Mouse (Mus musculus): ENCODE measurements at regions not wholly inside any gene's neighbourhood (a gene's known extent, or its start where the extent isn't known, plus 50 kb on each side); places are given as distances from the start of the nearest gene placed in this dataset.

DNA sequence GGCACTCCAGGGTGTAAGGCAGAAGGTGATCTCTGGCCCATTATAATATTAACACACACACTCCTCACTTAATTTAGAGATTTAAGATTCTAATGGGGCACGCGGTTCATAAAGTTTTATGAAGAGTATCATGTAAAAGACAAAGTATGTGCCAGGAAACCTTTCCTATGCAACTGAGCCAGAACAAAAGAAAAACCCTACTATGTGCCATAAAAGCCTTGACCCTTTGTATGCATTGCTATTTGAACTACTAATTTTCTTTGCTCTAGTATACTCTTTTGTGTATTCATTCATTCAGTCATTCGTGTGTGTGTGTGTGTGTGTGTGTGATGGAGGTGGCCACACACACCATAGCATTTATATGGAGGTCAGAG lies 446.2 kb downstream of the Ptpru start:
- Histone ChIP-seq H3K9me3 (no peaks in the 10 kb centered on the region), H3K27me3 (no peaks in the 10 kb centered on the region), H3K4me1 (no peaks in the 10 kb centered on the region), H3K27ac (no peak overlapping the region), H3K4me3 (no peak overlapping the region), H3K9ac (no peak overlapping the region), H3K4me2 (no peak overlapping the region), H3K36me3 (no peaks in the 10 kb centered on the region)
- no peak for ATAC-seq (ENCODE audit: borderline replicate concordance, extremely low read depth, low FRiP score, low TSS enrichment)
- WGBS = 92% methylated on average over 3 of the region's 3 CpGs

DNA sequence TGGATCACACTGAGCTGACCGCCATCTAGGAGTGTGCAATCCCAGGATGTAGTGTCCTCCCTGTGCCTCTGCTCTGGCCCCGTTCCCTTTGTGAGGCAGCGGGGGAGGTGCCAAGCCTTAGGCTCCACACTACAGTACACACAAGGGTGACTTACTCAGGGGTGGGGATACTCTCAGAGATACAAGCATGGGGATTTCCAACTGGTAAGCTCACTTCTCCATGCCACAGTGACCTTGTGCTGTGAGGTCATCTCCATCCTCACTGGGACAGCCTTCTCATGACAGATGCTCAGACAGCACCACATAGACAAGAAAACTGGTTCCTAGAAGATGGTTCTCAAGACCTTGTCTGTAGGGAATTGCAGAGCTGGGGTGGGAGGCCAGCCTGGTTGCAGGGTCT lies 445.6 kb downstream of the Ptpru start:
- 68% methylated on average over 3 of the region's 3 CpGs for WGBS
- no peaks in the 10 kb centered on the region for H3K36me3 ChIP-seq
- H3K4me2 ChIP-seq = no peak overlapping the region
- H3K4me1 ChIP-seq = no peaks in the 10 kb centered on the region
- no peaks in the 10 kb centered on the region for H3K27me3 ChIP-seq
- H3K27ac ChIP-seq = no peak overlapping the region
- no peaks in the 10 kb centered on the region for H3K9me3 ChIP-seq
- H3K4me3 ChIP-seq = no peak overlapping the region
- no peak for ATAC-seq (ENCODE audit: borderline replicate concordance, extremely low read depth, low FRiP score, low TSS enrichment)
- no peak overlapping the region for H3K9ac ChIP-seq

DNA sequence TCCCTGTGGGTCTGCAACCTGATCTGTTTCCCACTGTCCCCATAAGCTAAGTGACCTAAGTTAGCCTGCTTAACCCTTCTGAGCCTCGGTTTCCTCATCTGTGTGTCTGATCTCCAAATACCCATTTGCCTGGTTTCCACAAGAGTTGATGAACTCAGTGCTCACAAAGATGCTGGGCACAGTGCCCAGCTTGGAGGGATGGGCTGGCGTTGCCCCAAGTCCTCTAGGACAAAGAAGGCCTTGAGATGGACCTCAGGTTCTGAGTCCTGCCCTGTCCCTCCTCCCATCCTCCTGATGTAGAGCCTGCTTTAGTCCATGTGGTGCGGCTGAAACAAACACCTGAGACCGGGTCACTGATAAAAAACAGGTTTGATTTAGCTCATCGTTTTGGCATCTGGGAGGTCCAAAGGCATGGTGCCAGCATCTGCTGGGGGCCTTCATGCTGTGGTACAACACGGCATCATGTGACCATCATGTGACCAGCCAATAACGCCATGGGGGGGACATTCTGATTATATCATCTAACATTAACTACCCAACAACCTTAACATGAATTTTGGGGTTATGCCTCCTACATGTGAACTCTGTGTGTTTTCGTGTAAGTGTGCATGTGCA lies 441.8 kb downstream of the Ptpru start:
- no peaks in the 10 kb centered on the region for H3K27me3 ChIP-seq
- H3K4me3 ChIP-seq = no peak overlapping the region
- no peak overlapping the region for H3K27ac ChIP-seq
- ATAC-seq (ENCODE audit: borderline replicate concordance, extremely low read depth, low FRiP score, low TSS enrichment) = no peak
- H3K4me1 ChIP-seq = no peaks in the 10 kb centered on the region
- no peaks in the 10 kb centered on the region for H3K36me3 ChIP-seq
- H3K9me3 ChIP-seq = no peaks in the 10 kb centered on the region
- 82% methylated on average over 8 of the region's 8 CpGs for WGBS
- H3K9ac ChIP-seq = no peak overlapping the region
- no peak overlapping the region for H3K4me2 ChIP-seq

DNA sequence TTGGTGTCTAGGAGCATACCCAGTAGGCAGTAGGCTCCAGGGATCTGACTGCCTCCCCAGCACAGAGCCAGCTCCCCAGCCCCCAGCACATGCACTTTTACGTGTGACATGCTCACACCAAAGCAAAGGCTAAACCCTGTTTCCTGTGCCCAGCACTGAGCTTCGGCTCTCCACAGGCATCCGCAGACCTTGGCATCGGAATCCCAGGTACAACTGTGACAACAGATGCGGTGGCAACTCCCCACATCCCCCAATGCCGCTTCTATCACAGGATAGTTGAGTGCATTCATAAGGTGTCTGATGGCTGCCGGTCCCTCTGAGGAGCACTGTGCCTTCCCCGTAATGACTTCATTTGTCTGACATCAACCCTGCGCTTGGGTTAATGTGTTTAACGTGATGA lies 440.9 kb downstream of the Ptpru start:
- WGBS = 85% methylated on average over 10 of the region's 10 CpGs
- Histone ChIP-seq H3K27me3 (no peaks in the 10 kb centered on the region), H3K9me3 (no peaks in the 10 kb centered on the region), H3K36me3 (no peaks in the 10 kb centered on the region), H3K27ac (no peak overlapping the region), H3K4me2 (no peak overlapping the region), H3K9ac (no peak overlapping the region), H3K4me1 (no peaks in the 10 kb centered on the region), H3K4me3 (no peak overlapping the region)
- ATAC-seq (ENCODE audit: borderline replicate concordance, extremely low read depth, low FRiP score, low TSS enrichment) = no peak

DNA sequence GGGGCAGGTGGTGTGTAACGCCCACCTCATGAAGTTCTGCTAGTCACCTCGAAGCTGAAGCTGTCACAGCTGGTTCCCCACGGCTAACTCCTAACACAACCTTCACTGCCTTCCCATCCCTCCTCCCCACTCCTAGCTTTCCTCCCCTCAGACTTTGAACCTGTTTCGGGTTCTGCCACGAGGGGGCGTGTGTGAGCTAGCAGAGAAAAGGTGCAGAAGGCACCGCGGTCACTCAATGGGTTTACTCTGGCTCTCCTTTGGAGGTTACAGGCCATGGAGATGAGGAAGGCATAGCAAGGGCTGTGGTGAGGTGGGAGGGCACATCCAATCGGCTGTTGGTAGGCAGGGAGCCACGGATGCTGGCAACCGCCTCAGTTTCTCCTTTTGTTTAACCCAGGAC lies 437.3 kb downstream of the Ptpru start:
- Histone ChIP-seq H3K36me3 (no peaks in the 10 kb centered on the region), H3K9ac (no peak overlapping the region), H3K9me3 (no peaks in the 10 kb centered on the region), H3K27ac (no peak overlapping the region), H3K4me1 (no peaks in the 10 kb centered on the region), H3K4me2 (no peak overlapping the region), H3K4me3 (no peak overlapping the region), H3K27me3 (no peaks in the 10 kb centered on the region)
- ATAC-seq (ENCODE audit: borderline replicate concordance, extremely low read depth, low FRiP score, low TSS enrichment) = no peak
- WGBS = 20% methylated on average over 11 of the region's 11 CpGs

DNA sequence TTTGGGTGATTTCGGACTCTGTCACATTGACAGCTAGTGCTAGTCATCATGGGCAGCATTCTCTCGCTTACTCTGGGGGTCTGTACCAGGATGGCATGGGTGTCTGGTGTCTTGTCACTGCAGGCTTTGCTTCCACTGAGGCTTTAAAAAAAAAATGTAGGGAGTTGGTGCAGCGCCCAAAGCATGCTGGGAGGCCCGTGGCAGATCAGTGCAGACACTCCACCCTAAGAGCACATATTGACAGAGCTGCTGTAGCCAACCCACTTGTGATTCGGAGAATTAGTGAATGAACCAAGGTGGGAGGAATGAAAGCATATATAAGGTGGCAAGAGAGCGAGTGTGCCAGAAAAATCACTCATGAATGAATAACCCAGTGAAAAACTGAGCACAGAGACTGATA lies 436.8 kb downstream of the Ptpru start:
- Histone ChIP-seq H3K9ac (no peak overlapping the region), H3K4me3 (no peak overlapping the region), H3K4me2 (no peak overlapping the region), H3K9me3 (no peaks in the 10 kb centered on the region), H3K4me1 (no peaks in the 10 kb centered on the region), H3K27ac (no peak overlapping the region), H3K27me3 (no peaks in the 10 kb centered on the region), H3K36me3 (no peaks in the 10 kb centered on the region)
- WGBS = 72% methylated on average over 6 of the region's 6 CpGs
- no peak for ATAC-seq (ENCODE audit: borderline replicate concordance, extremely low read depth, low FRiP score, low TSS enrichment)

DNA sequence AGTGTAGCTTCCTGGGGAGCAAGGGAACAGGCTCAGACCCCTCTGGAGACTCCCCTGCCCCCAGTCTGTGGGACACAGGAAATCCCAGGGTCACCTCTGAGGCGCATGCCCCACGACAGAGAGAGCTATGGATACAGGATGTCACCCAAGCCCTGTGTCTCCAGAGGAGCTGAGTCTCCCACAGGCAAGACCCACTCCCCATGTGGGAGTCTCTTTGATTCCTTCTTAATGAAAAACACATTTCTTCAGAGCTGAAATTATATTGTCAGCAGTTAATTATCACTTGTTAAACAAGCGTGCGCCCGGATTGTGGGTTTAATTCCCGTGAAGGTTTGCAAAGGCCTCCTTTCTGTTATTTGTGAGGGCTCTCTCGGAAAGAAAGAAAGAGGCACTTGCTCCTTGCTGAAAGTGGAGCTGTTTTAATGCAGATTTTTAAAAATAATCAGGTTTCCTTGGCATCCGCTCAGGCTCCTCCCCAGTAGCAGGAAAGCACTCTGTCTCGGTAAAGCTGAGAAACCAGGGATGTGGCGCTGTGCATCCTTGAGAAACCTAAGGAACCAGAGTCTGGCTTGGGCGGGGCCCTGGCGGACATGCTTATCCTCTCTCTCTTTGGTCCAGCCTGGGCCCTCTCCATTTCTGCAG lies 432.6 kb downstream of the Ptpru start:
- Histone ChIP-seq H3K4me1 (no peaks in the 10 kb centered on the region), H3K4me3 (no peak overlapping the region), H3K4me2 (no peak overlapping the region), H3K27me3 (no peaks in the 10 kb centered on the region), H3K9me3 (no peaks in the 10 kb centered on the region), H3K9ac (no peak overlapping the region), H3K36me3 (no peaks in the 10 kb centered on the region), H3K27ac (no peak overlapping the region)
- no peak for ATAC-seq (ENCODE audit: borderline replicate concordance, extremely low read depth, low FRiP score, low TSS enrichment)
- WGBS = 61% methylated on average over 12 of the region's 12 CpGs

DNA sequence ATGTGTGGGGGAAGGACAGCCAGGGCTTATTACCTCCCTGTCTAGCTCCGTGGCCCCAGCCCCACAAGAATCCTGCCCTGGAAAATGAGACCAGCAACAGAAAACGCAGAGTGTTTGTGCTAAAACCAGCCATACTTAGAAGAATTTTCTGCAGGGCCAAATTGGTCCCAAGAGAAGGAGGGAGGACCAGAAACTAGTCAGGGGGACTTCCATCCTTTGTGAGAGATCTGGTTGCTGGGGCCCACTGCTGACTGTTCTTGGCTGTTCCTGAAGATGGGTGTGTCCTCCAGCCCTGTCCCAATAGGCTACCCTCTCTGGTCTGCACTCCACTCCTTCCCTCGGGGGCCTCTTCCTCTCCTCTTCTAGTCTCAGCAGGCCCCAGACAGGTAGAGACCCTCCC lies 430.6 kb downstream of the Ptpru start:
- Histone ChIP-seq H3K27ac (no peak overlapping the region), H3K4me3 (no peak overlapping the region), H3K9me3 (no peaks in the 10 kb centered on the region), H3K9ac (no peak overlapping the region), H3K4me2 (no peak overlapping the region), H3K4me1 (no peaks in the 10 kb centered on the region), H3K27me3 (0 out of 2 replicates have a peak, but pooled peaks cover 5% of the 10 kb centered on the region), H3K36me3 (no peaks in the 10 kb centered on the region)
- WGBS = 40% methylated on average over 3 of the region's 3 CpGs
- no peak for ATAC-seq (ENCODE audit: borderline replicate concordance, extremely low read depth, low FRiP score, low TSS enrichment)

DNA sequence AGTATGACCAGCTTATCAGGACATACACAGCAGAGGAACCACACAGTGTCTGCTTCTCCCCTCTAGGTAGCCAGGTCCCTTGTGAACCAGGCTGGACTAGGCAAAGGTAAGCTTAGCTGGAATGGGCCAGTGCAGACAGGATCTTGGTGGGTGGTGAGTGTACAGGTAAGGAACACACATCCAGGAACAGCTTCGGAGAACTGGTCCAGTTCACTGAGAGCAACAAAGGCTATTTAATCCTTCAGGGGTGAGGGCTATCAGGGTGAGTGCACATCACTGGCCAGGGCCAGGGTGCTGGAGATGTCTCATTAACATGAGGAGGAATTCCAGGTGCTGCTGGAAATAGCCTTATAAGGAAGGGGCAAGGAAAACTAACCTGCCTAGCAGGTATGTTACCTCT lies 429.4 kb downstream of the Ptpru start:
- Histone ChIP-seq H3K27me3 (0 out of 2 replicates have a peak, but pooled peaks cover 5% of the 10 kb centered on the region), H3K27ac (no peak overlapping the region), H3K4me2 (no peak overlapping the region), H3K4me1 (no peaks in the 10 kb centered on the region), H3K4me3 (no peak overlapping the region), H3K9ac (no peak overlapping the region), H3K36me3 (no peaks in the 10 kb centered on the region), H3K9me3 (no peaks in the 10 kb centered on the region)
- ATAC-seq (ENCODE audit: borderline replicate concordance, extremely low read depth, low FRiP score, low TSS enrichment) = no peak
- WGBS = 79% methylated on average over 1 of the region's 1 CpGs

DNA sequence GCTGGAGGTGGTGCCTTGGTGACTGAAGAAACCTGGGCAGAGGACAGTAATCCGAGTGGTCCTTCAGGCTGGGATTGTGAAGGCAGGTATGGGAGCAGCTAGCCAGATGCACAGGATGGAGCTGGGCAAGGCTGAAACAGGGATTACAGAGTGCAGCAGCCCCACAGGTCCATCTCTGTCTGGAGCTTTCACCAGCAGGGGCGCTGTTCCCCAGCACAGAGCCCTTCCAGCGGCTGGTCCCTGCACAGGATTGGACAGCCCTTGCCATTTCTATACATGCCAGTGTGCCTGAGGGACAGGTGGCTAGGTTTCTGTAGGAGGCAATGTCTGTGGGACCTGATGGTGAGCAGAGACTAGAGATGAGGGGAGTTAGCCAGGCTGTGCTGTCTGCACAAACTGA lies 428.3 kb downstream of the Ptpru start:
- no peaks in the 10 kb centered on the region for H3K4me1 ChIP-seq
- no peak overlapping the region for H3K9ac ChIP-seq
- no peak overlapping the region for H3K4me2 ChIP-seq
- 26% methylated on average over 3 of the region's 3 CpGs for WGBS
- no peaks in the 10 kb centered on the region for H3K9me3 ChIP-seq
- ATAC-seq (ENCODE audit: borderline replicate concordance, extremely low read depth, low FRiP score, low TSS enrichment) = no peak
- no peaks in the 10 kb centered on the region for H3K36me3 ChIP-seq
- H3K27me3 ChIP-seq = 0 out of 2 replicates have a peak, but pooled peaks cover 5% of the 10 kb centered on the region
- H3K27ac ChIP-seq = no peak overlapping the region
- H3K4me3 ChIP-seq = no peak overlapping the region

DNA sequence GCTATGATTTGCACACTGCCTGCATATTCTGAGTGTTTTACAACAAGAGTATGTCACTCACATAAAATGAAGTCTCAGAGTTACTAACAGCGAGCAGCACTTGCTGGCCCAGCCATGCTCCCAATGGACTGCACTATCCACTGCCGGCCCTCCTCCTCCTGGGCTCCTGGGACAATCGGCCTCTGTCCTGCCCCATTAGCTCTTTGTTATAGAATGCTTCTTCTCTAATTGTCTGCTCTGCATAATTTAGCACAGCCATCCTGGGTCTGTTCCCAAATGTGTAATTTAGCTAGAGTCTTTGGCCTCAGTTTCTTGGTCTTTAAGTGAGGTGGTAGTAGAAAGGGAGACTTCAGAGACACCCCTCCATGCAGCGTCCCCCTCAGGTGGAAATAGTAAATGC lies 426.2 kb downstream of the Ptpru start:
- ATAC-seq (ENCODE audit: borderline replicate concordance, extremely low read depth, low FRiP score, low TSS enrichment) = no peak
- no peak overlapping the region for H3K9ac ChIP-seq
- 0 out of 2 replicates have a peak, but pooled peaks cover 5% of the 10 kb centered on the region for H3K27me3 ChIP-seq
- H3K36me3 ChIP-seq = no peaks in the 10 kb centered on the region
- no peak overlapping the region for H3K27ac ChIP-seq
- 73% methylated on average over 4 of the region's 4 CpGs for WGBS
- no peaks in the 10 kb centered on the region for H3K9me3 ChIP-seq
- H3K4me1 ChIP-seq = no peaks in the 10 kb centered on the region
- H3K4me3 ChIP-seq = no peak overlapping the region
- no peak overlapping the region for H3K4me2 ChIP-seq

DNA sequence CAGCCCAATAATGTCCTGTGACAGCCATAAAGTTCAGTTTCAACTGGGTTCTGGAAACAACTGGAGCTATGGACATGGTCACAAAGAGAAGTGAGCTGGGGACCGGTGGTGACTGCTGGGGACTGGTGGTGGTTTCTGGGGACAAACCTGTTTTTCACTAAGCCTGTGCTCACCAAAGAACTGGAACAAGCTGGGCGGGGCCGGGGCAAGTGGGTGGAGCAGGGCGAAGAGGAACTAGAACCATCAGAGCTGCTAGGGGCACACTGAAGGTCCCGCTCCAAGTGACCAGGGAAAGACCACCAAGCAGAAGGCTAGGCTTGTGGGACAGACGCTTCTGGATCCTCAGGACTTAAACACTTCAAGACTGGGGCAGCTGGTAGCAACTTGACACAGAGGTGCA lies 424.7 kb downstream of the Ptpru start:
- Histone ChIP-seq H3K27me3 (0 out of 2 replicates have a peak, but pooled peaks cover 5% of the 10 kb centered on the region), H3K9me3 (no peaks in the 10 kb centered on the region), H3K9ac (no peak overlapping the region), H3K4me2 (no peak overlapping the region), H3K4me1 (no peaks in the 10 kb centered on the region), H3K4me3 (no peak overlapping the region), H3K27ac (no peak overlapping the region), H3K36me3 (no peaks in the 10 kb centered on the region)
- ATAC-seq (ENCODE audit: borderline replicate concordance, extremely low read depth, low FRiP score, low TSS enrichment) = no peak
- 73% methylated on average over 6 of the region's 6 CpGs for WGBS

DNA sequence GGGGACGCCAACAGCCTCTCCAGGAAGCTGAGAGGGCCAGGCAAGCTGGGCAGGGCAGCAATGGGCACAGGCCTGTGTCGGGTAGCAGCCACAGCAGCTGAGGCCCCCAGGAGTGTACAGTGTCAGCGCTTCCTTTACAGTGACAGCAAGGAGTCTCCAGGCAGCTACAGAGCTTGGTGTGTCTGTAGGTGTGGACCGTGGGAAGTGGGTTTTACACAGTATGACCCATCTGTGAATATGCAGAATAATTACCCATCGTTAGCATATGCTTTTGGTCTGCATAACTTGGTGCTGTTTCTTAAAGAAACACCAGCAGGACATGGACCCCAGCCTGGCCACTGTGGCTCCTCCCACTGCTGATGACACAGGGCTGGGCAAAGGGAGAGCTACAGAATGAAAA lies 422.6 kb downstream of the Ptpru start:
- ATAC-seq (ENCODE audit: borderline replicate concordance, extremely low read depth, low FRiP score, low TSS enrichment) = no peak
- 0 out of 2 replicates have a peak, but pooled peaks cover 5% of the 10 kb centered on the region for H3K27me3 ChIP-seq
- H3K9me3 ChIP-seq = no peaks in the 10 kb centered on the region
- H3K9ac ChIP-seq = no peak overlapping the region
- 66% methylated on average over 5 of the region's 5 CpGs for WGBS
- no peak overlapping the region for H3K27ac ChIP-seq
- no peak overlapping the region for H3K4me2 ChIP-seq
- no peaks in the 10 kb centered on the region for H3K4me1 ChIP-seq
- no peak overlapping the region for H3K4me3 ChIP-seq
- H3K36me3 ChIP-seq = no peaks in the 10 kb centered on the region
